Mouse (Mus musculus) testis, adult 2 months (tissue): ENCODE results near the gene Srf.

Experiments used
- CTCF ChIP-seq: fragments of 200-500 bp; IDR thresholded peaks from 2 replicates; pipeline ENCODE4 v1.5.1; 2012; ENCODE audit warnings: low read depth, mild to moderate bottlenecking, inconsistent platforms, low read length, moderate library complexity; ENCODE audit not compliant: control insufficient read depth, insufficient read depth, insufficient replicate concordance
- POLR2A ChIP-seq: fragments of 200-500 bp; IDR thresholded peaks from 2 replicates; pipeline ENCODE4 v1.6.1; 2012; ENCODE audit warnings: low read depth, mild to moderate bottlenecking, inconsistent platforms, low read length, moderate library complexity; ENCODE audit not compliant: control insufficient read depth

DNA sequence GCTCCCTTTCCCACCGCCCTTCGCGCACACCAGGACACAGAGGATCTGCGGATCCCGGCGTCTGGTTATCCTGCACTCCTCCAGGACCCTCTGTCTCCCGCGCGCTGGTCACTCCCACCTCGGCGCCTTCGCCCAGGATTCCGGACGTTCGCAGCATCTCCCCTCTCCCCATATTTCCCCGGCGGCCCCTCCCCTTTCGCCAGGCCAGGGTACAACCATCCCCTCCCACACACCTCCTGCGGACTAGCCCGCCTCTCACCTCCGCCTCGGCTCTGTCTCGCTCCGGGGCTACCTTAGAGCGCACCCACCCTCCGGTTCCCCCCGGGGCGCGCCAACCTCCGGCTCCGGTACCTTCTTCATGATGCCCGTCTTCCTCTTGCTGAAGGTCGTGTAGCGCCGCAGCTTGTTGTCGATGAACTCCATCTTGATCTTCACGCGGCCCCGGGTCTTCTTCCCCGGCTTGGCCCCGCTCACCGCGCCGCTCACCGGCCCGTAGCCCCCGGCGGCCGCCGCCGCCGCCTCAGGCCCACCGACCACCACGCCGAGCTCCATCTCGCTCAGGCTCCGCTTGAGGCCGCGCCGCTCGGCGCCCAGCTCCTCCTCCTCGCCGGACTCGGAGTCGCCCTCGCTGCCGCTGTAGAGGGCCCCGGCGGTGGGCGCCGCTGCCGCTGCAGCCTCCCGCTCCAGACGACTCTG lies 850 bp downstream of the Srf start:
- TF ChIP-seq CTCF = no peak
- TF ChIP-seq POLR2A = no peak
